Mouse (Mus musculus) myocyte (in vitro differentiated cells): Measurements from ENCODE around the gene Angpt4. TPM values are rescaled to one million over a fixed set of nuclear protein-coding genes. Genes with fewer than 3 reads are reported as not detected.
A peak's percentile ranks its signal among the peaks of the same experiment; 100 is the strongest.

Source experiments
- H3K27me3 ChIP-seq: one replicate; pipeline ENCODE4 v1.6.1; 2011; ENCODE audit not compliant: control insufficient read depth, insufficient read depth, insufficient read length
- H3K36me3 ChIP-seq: one replicate; pipeline ENCODE4 v1.6.1; 2011; ENCODE audit not compliant: control insufficient read depth, insufficient read depth
- H3K4me2 ChIP-seq: one replicate; pipeline ENCODE4 v1.6.1; 2011; ENCODE audit warnings: low read depth, control low read depth
- H3K4me3 ChIP-seq: one replicate; pipeline ENCODE4 v1.5.1; 2011; ENCODE audit warnings: mild to moderate bottlenecking, control low read depth, moderate library complexity
- H3K79me2 ChIP-seq: one replicate; pipeline ENCODE4 v1.6.1; 2011; ENCODE audit not compliant: control insufficient read depth, insufficient read depth
- H3ac ChIP-seq: one replicate; pipeline ENCODE4 v1.6.1; 2011; ENCODE audit not compliant: control insufficient read depth, insufficient read length
- CEBPB ChIP-seq: IDR thresholded peaks from 2 replicates; pipeline ENCODE4 v1.6.1; 2011; ENCODE audit warnings: mild to moderate bottlenecking, moderate library complexity; ENCODE audit not compliant: poor library complexity, insufficient read depth, severe bottlenecking
- E2F4 ChIP-seq: IDR thresholded peaks from one replicate; pipeline ENCODE4 v1.6.1; 2011; ENCODE audit warnings: mild to moderate bottlenecking, control low read depth, moderate library complexity; ENCODE audit not compliant: insufficient read depth
- MAX ChIP-seq: IDR thresholded peaks from one replicate; pipeline ENCODE4 v1.6.1; 2011; ENCODE audit warnings: low read depth, mild to moderate bottlenecking, control low read depth
- MYOD1 ChIP-seq, 3 experiments: IDR thresholded peaks; one replicate each; pipeline ENCODE4 v1.6.1; 2011; ENCODE audit warnings: control low read depth in 2 of 3, low read depth in 2 of 3, mild to moderate bottlenecking in 2 of 3, moderate library complexity in 1 of 3; ENCODE audit not compliant: insufficient read length in 2 of 3, control insufficient read depth in 1 of 3
- MYOG ChIP-seq, 3 experiments: IDR thresholded peaks; one replicate each; pipeline ENCODE4 v1.6.1; 2011; ENCODE audit warnings: control low read depth in 2 of 3, low read depth in 2 of 3, mild to moderate bottlenecking in 2 of 3; ENCODE audit not compliant: insufficient read length in 2 of 3, control insufficient read depth in 1 of 3, insufficient read depth in 1 of 3
- POLR2A ChIP-seq: IDR thresholded peaks from one replicate; pipeline ENCODE4 v1.6.1; 2011; ENCODE audit warnings: low read depth, mild to moderate bottlenecking, control low read depth, moderate library complexity; ENCODE audit not compliant: insufficient read length
- POLR2AphosphoS2 ChIP-seq: IDR thresholded peaks from one replicate; pipeline ENCODE4 v1.6.1; 2011; ENCODE audit warnings: low read depth, control low read depth; ENCODE audit not compliant: insufficient read length
- REST ChIP-seq: IDR thresholded peaks from one replicate; pipeline ENCODE4 v1.6.1; 2011; ENCODE audit warnings: mild to moderate bottlenecking, control low read depth, moderate library complexity; ENCODE audit not compliant: insufficient read depth, insufficient read length
- SRF ChIP-seq: IDR thresholded peaks from one replicate; pipeline ENCODE4 v1.6.1; 2011; ENCODE audit warnings: low read depth; ENCODE audit not compliant: control insufficient read depth, insufficient read length
- TCF12 ChIP-seq: IDR thresholded peaks from one replicate; pipeline ENCODE4 v1.6.1; 2011; ENCODE audit warnings: mild to moderate bottlenecking, control low read depth; ENCODE audit not compliant: poor library complexity, insufficient read depth, severe bottlenecking
- TCF3 ChIP-seq: IDR thresholded peaks from one replicate; pipeline ENCODE4 v1.6.1; 2011; ENCODE audit warnings: low read depth, control low read depth; ENCODE audit not compliant: insufficient read length
- USF1 ChIP-seq: IDR thresholded peaks from one replicate; pipeline ENCODE4 v1.6.1; 2011; ENCODE audit warnings: low read depth, mild to moderate bottlenecking, control low read depth, moderate library complexity
- polyA plus RNA-seq: library from polyadenylated mRNA; unstranded; fragments of >200 nt; fragmentation: generic; extraction: Trizol; gene quantifications from one replicate; pipeline ENCODE4 v1.2.1, GENCODE M21; 2012; ENCODE audit warnings: missing spikeins

The Angpt4 gene
- polyA plus RNA-seq, 1 experiment = 0.19 TPM

- no peak overlapping the region for H3ac ChIP-seq
- H3K27me3 ChIP-seq = no peaks in the 10 kb centered on the region
- no peak overlapping the region for H3K4me3 ChIP-seq
- no peak overlapping the region for H3K4me2 ChIP-seq
- H3K79me2 ChIP-seq = no peaks in the 10 kb centered on the region
- no peaks in the 10 kb centered on the region for H3K36me3 ChIP-seq
- TF ChIP-seq CEBPB (no peak), USF1 (no peak), SRF (no peak), MYOG (IDR thresholded peaks at IDR 0.05; ENCODE audit: control insufficient read depth in 1 of 3, insufficient read depth in 1 of 3, insufficient read length in 2 of 3, low read depth in 2 of 3) (no peak), POLR2A (no peak), TCF3 (no peak), E2F4 (no peak), TCF12 (no peak), REST (no peak), MAX (no peak), MYOD1 (IDR thresholded peaks at IDR 0.05; ENCODE audit: control insufficient read depth in 1 of 3, insufficient read length in 2 of 3, low read depth in 2 of 3) (no peak), POLR2AphosphoS2 (no peak)
These were observed 75.9 kb downstream of the Angpt4 start for GRCm38 (mm10) chr2:151986958-151987357.

GRCm38 (mm10) chr2:151988978-151989377, 78.0 kb downstream of the Angpt4 start:
- Histone ChIP-seq H3K4me3 (no peak overlapping the region), H3K36me3 (no peaks in the 10 kb centered on the region), H3K4me2 (no peak overlapping the region), H3ac (no peak overlapping the region), H3K27me3 (no peaks in the 10 kb centered on the region), H3K79me2 (no peaks in the 10 kb centered on the region)
- no peak for TF ChIP-seq MAX
- no peak for TF ChIP-seq REST
- TF ChIP-seq USF1 = no peak
- no peak for TF ChIP-seq MYOG (IDR thresholded peaks at IDR 0.05; ENCODE audit: control insufficient read depth in 1 of 3, insufficient read depth in 1 of 3, insufficient read length in 2 of 3, low read depth in 2 of 3)
- TF ChIP-seq TCF12 = no peak
- no peak for TF ChIP-seq POLR2AphosphoS2
- no peak for TF ChIP-seq CEBPB
- TF ChIP-seq TCF3 = no peak
- TF ChIP-seq MYOD1 (IDR thresholded peaks at IDR 0.05; ENCODE audit: control insufficient read depth in 1 of 3, insufficient read length in 2 of 3, low read depth in 2 of 3) = no peak
- no peak for TF ChIP-seq E2F4
- TF ChIP-seq SRF = no peak
- no peak for TF ChIP-seq POLR2A

- no peak for TF ChIP-seq MYOG (IDR thresholded peaks at IDR 0.05; ENCODE audit: control insufficient read depth in 1 of 3, insufficient read depth in 1 of 3, insufficient read length in 2 of 3, low read depth in 2 of 3)
- no peak for TF ChIP-seq MYOD1 (IDR thresholded peaks at IDR 0.05; ENCODE audit: control insufficient read depth in 1 of 3, insufficient read length in 2 of 3, low read depth in 2 of 3)
- TF ChIP-seq SRF = no peak
- no peak for TF ChIP-seq TCF3
- TF ChIP-seq POLR2AphosphoS2 = no peak
- TF ChIP-seq MAX = no peak
- no peak for TF ChIP-seq POLR2A
- no peak for TF ChIP-seq CEBPB
- no peak for TF ChIP-seq E2F4
- TF ChIP-seq REST = no peak
- TF ChIP-seq TCF12 = no peak
- no peak for TF ChIP-seq USF1
- Histone ChIP-seq H3K27me3 (no peaks in the 10 kb centered on the region), H3K79me2 (no peaks in the 10 kb centered on the region), H3K4me3 (no peak overlapping the region), H3K4me2 (no peak overlapping the region), H3K36me3 (no peaks in the 10 kb centered on the region), H3ac (no peak overlapping the region)
These were observed 80.0 kb downstream of the Angpt4 start for GRCm38 (mm10) chr2:151990985-151991394.

GRCm38 (mm10) chr2:151991446-151991845, 80.4 kb downstream of the Angpt4 start:
- Histone ChIP-seq H3K4me2 (no peak overlapping the region), H3K79me2 (no peaks in the 10 kb centered on the region), H3K4me3 (no peak overlapping the region), H3K27me3 (no peaks in the 10 kb centered on the region), H3K36me3 (no peaks in the 10 kb centered on the region), H3ac (no peak overlapping the region)
- TF ChIP-seq REST (no peak), MYOG (IDR thresholded peaks at IDR 0.05; ENCODE audit: control insufficient read depth in 1 of 3, insufficient read depth in 1 of 3, insufficient read length in 2 of 3, low read depth in 2 of 3) (no peak)

- Histone ChIP-seq H3K4me2 (peak overlapping the region; percentile 80), H3K79me2 (no peaks in the 10 kb centered on the region), H3K4me3 (no peak overlapping the region), H3K27me3 (peaks cover 5% of the 10 kb centered on the region), H3K36me3 (no peaks in the 10 kb centered on the region), H3ac (no peak overlapping the region)
- TF ChIP-seq CEBPB = no peak
- TF ChIP-seq E2F4 = no peak
- peak; percentile 46 for TF ChIP-seq USF1
- no peak for TF ChIP-seq REST
- no peak for TF ChIP-seq POLR2AphosphoS2
- no peak for TF ChIP-seq POLR2A
- TF ChIP-seq SRF = no peak
- TF ChIP-seq MYOG (IDR thresholded peaks at IDR 0.05; ENCODE audit: control insufficient read depth in 1 of 3, insufficient read depth in 1 of 3, insufficient read length in 2 of 3, low read depth in 2 of 3) = peak in 1 of 3 experiments; percentile 29
- TF ChIP-seq TCF3 = no peak
- TF ChIP-seq MAX = no peak
- no peak for TF ChIP-seq TCF12
These were observed 83.5 kb downstream of the Angpt4 start for GRCm38 (mm10) chr2:151994350-151995122.

Other genes with a start within 250 kb of the Angpt4 start
- gene Rad21l, start 242.7 kb upstream of the Angpt4 start, polyA plus RNA-seq = not detected
- gene Tmem74b, start 209.2 kb upstream of the Angpt4 start, polyA plus RNA-seq = not detected
- 22.8 TPM for gene Psmf1, start 167.0 kb upstream of the Angpt4 start, polyA plus RNA-seq
- not detected for gene Rspo4, start 68.3 kb upstream of the Angpt4 start, polyA plus RNA-seq
- gene Fam110a, start 69.0 kb downstream of the Angpt4 start, polyA plus RNA-seq = 21.0 TPM
- gene Slc52a3, start 85.3 kb downstream of the Angpt4 start, polyA plus RNA-seq = 0.02 TPM
- not detected for gene Scrt2, start 170.3 kb downstream of the Angpt4 start, polyA plus RNA-seq
- gene Srxn1, start 194.3 kb downstream of the Angpt4 start, polyA plus RNA-seq = 21.7 TPM
- not detected for gene Tcf15, start 232.4 kb downstream of the Angpt4 start, polyA plus RNA-seq